Mouse (Mus musculus): Measurements from ENCODE around the gene Axl. TPM values are rescaled to one million over a fixed set of nuclear protein-coding genes. Genes with fewer than 3 reads are reported as not detected.
"Not testable (repeated sequence)": the region's sequence is repeated elsewhere in the genome, so short reads cannot be mapped to it uniquely, and the experiment has no call there.

Gene Axl
- total RNA-seq, 2 experiments from 2014 or later = 27.6 to 42.7 TPM

DNA sequence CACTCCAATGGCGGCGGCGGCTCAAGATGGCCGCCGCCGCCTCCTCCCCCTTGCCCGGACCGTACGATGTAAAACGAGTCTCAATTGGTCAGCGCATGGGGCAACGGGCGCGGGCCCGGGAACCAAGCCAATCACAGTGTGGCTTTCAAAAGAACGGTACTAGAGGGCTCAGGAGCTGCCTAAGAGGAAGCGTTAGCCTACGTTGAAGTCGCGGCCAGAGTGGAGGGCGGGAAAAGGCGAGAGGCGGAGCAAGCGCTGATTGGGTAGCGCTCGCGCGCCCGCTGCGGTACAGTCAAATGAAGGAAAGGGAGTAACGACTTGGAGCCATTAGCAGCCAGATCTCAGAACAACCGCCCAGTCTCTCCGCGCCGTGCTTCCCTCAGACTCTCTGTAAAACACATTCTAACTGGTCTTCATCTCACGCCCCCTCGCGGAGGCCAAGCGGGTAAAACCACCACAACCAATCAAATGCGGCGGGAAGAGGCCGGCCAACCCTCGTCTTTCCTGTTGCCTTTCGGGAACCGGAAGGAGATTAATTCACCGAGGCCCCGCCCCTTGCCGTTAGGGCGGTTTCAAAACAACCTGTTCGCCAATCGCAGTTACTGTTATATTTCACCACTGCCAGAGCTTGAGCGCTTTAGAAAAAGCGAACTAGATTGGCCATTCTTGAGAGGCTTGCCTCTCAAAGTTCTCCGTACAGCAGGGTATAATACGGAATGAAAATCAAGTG, 33.6 kb downstream of the Axl start, which contains the start of gene Hnrnpul1:
Gene Hnrnpul1 (minus strand): TSS at position 20 of the 730 bp plus-strand sequence.
- DNase-seq (ENCODE audit: low spot score) = peak; percentile 99

DNA sequence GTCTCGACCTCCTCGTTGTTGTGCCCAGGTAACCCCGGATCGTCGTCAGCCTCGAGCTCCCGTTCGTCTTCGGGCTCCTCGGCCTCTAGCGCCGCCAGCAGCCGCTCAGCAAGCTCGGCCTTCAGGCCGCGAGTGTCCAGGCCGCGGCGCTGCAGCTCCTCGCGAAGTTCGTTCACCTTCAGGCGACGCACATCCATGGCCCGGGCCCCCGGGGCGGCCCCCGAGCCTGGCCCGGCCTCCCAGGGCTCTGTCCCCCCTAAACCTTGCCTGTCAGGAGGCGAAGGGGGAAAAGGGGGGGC, 34.1 kb downstream of the Axl start:
- no peak for DNase-seq (ENCODE audit: low spot score)

DNA sequence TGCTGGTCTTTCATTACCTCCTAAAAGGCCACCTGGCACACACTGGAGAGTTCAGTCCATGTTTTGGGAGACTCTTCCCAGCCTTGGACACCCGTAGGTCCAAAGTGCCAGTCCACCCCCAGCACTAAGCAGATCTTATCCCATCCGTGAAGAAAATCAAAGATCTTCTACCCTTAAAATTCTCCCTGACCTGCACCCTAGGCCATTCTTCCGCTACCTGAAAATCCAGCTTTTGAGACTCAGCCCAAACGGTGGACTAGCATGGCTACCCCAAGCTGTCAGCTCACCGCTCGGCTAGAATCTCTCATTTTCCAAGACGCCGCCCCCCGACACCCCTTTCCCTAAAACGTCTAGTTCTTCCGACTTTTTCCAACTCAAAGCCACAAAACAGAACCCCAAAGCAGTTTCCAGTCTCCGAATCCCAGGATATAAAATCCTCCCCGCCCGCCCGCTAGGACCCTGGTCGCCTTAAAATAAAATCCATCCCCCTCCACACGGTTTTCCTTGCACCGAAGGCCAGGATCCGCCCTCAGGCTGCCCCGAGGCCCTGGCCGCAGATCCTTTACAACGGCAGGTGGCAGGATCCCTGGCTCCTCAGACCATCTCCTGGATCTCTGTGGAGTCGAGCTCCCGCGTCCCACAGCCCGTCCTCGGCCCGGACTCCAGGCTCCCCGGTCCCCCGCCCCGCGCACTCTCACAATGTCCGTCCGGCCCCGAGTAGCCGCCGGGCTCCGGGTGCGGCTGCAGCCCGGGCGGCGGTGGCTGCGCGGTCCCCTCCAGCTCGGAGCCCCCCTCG, 34.7 kb downstream of the Axl start:
- no peak for DNase-seq (ENCODE audit: low spot score)

DNA sequence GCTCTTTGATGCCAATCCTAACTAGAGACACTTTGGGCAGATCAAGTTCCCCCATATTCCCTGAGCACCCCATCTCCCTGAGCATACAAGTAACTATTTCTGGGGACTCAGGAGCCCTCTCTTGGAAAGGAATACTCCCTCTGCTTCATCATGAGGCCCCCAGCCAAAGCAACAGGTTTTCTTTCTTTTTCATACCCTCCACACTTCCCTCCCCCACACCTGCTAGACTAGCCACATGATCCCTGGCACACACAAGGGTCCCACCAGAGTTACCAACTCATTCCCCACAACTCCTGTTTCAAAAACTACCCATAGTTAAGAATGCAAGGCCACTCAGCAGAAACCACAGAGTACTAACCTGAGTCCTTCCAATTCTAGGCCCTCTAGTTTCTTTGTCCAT, 35.4 kb downstream of the Axl start:
- DNase-seq (ENCODE audit: low spot score) = no peak

DNA sequence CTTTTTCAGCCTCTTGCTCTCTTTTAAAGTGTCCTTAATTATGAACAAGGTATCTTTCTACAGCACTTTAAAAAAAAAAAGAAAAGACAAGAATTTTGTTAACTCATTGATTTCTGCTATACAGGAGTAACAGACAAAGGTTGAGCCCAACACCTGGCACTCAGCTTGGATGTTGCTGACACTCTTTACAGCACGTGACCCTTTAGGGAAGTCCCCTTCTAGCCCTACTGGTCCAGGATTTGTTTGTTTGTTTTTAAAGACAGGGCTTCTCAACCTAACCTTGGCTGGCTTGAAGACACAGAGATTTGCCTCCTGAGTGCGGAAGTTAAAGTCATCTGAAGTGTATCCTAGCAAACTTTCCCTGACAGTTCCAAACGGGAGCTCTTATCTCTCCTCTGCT, 41.7 kb downstream of the Axl start:
- DNase-seq (ENCODE audit: low spot score) = no peak

DNA sequence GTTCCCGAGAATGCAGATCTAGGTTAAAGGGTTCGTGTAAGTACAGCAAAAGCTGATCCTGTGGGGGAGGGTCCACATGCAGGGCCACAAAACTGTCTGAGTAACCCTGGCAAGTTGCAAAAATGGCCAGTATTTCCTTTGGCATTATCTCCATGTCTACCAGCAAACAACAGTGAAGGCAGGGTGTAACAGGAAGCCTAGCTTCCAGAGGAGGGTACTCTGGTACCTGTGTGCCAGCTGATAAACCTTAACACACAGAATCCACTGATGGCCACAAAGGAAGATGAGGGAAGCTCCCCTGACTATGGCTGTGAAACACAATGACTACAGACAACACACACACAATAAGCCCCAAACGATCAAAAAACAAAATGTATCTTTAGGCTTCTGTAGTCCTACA, 50.2 kb downstream of the Axl start:
- DNase-seq (ENCODE audit: low spot score) = no peak

DNA sequence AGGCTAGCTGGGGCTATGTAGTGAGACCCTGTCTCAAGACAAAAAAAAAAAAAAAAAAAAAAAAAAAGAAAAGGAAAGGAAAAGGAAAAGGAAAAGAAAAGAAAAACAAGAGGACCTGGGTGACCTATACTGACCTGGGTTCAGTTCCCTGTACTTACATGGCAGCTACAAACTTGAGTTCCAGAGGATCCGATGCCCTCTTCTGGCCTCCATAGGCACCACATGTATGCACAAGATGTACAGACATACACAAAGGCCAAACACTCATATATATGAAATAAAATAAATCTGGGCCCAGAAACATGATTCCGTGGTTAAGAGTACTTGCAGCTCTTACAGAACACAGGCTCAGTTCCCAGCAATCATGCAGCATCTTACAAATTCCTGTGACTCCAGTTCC, 51.6 kb downstream of the Axl start:
- no peak for DNase-seq (ENCODE audit: low spot score)

DNA sequence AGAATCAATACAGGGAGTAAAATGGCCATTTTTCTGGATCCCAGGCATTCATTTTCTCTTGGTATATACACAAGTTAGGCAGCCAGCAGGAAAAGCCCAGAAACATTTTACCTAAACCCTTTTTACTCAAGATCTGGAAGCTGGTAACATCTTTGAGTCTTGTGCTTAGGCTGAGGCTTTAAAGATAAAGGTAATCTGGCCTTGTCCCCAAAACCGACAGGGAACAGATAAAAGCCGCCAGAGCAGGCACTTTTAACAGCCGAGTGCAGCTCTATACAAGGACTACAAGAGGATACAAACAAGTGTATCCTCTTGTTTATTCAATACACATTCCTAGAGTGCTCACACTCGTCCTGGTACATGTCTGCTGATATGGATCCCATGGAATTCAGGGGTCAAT, 53.5 kb downstream of the Axl start:
- no peak for DNase-seq (ENCODE audit: low spot score)

DNA sequence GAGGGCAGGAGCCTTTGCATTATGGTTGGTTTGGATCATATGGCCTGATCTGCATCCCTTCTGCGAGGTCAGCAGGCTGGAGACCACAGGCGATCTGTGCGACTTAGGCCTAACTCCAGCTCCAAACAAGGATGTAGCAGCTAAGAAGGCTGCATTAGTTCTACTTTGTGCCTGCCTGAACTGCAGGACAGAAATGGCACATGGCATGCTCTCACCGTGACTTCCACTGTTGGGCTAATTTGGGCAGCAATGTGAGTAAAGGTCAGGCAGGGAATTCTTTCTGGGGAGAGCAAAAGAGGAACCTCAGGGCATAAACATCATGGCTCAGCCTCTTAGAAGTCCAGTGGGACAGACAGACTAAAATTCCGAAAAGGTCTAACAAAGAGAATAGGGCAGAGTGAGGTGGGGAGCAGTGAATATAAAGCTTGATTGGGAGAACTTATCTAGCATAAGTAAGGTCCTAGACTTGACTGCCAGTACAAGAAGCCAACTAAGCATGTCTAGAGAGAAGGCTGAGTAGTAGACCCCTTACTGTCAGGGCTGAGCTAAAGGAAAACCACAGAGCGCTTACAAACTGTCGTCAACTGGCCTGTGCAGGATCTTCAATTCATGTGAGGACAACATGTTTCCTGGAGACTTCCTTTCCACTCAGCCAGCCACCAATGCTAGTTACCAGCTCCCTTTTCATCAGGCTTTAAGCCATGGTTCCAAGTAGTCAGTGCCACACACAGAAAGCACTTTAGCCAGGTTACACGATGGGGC, 57.0 kb downstream of the Axl start:
- DNase-seq (ENCODE audit: low spot score) = no peak

DNA sequence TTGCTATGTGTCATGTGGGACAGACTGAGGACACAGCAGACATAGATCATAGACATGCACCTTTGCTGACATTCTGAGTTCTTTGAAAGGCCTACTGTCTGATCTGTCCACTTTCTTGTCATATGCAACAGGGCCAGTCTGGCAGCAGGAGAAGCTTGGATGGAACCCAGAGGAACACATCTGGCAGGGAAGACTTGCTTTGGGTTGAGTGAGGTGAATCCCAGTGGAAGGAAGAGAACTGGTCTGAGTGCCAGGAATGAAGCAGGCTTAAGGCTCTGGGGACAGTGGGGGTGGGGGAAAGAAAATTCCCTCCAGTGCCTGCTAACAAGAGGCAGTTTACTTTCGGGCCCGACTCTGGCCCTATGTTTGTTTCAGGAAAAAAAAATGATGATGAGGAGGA, 58.6 kb downstream of the Axl start:
- DNase-seq (ENCODE audit: low spot score) = peak; percentile 78

DNA sequence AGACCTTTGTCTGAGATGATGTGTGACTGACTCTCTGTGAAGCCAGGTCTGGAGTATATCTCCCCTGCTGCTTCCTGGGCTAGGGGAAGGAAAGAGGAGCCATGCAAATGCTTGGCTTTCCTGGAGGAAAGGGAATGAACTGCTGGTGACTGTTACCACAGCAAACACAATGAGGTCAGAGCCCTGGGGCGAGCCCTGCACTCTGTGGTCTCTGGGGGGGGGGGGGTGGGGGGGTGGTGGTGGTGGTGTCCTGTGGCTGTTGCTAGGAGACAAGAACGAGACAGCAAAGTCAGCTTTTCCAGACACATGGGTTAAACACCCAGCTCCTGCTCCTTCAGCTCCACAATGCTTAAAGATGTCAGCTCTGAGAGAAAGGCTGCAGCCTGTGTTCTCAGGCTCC, 59.1 kb downstream of the Axl start:
- no peak for DNase-seq (ENCODE audit: low spot score)

DNA sequence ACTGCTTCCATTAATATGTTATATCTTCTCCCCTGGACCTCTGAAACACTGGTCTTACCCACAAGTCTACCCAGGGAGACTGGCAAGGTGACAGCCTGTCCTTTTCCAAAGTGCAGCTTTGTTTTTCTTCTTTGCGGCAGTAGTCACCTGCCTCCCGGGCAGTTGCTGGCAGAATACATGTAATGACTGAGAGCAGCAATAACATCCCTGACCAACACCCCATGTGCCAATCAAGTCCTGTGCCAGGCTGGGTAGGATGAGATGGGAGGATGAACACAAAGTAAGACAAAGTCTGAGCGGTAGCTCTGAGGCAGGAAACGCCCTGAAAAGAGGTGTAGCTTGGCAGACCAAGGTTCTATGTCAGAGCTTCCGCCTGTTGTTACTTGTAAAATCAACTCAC, 60.7 kb downstream of the Axl start:
- DNase-seq (ENCODE audit: low spot score) = no peak

DNA sequence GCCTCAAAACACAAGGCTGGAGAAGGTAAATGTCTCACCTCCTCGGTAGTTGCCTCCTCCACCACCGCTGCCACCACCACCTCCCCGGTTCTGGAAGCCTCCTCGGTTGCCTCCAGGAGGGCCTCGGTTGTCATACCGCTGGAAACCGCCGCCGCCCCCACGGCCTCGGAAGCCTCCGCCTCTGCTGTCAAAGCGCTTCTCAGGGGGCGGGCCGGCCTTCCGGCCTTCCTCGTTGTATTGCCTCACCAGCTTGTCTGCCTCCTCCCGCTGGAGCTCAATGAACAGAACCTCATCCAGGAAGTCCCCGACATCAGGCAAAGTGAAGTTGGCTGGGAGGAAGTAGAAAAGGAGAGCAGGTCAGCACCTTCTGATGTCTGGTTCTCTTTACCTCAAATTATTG, 62.6 kb downstream of the Axl start:
- DNase-seq (ENCODE audit: low spot score) = no peak

DNA sequence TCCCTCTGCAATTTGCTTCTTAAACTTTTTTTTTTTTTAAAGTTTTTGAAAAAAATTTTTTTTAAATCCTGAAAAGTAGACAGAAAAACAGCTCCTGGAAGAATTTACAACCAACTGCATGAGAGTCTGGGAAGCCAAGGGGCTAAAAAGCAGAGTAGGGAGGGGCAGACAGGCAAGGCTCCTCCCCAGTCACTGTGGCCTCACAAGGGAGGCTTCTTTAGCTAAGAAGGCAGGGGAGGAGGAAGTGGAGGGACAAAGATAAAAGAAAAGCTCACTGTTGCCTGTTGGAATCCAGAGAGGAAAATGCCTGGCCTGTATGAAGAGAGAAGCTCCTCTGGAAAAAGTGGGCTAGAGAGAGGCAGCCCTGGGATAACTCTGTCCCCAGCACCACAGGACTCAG, 66.7 kb downstream of the Axl start:
- not testable (repeated sequence) for DNase-seq (ENCODE audit: low spot score)

DNA sequence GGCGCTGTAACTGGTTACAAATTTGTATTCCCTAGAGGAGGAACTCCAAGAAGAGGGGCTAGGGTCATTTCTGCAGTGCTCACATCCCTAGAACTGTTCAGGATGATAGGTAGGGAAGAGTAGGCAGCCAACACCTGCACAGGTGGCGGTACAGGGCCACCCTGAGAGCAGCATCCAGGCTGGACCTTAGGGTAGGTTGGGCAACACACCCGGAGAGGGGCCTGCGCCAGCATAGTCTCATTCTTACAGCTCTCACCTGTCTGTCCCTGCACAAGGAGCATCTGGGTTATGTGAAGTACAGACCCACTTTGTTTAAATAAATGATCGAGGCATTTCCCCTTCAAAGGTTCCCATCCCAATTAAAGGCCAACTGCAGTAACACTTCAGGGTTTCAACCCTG, 67.7 kb downstream of the Axl start:
- no peak for DNase-seq (ENCODE audit: low spot score)

DNA sequence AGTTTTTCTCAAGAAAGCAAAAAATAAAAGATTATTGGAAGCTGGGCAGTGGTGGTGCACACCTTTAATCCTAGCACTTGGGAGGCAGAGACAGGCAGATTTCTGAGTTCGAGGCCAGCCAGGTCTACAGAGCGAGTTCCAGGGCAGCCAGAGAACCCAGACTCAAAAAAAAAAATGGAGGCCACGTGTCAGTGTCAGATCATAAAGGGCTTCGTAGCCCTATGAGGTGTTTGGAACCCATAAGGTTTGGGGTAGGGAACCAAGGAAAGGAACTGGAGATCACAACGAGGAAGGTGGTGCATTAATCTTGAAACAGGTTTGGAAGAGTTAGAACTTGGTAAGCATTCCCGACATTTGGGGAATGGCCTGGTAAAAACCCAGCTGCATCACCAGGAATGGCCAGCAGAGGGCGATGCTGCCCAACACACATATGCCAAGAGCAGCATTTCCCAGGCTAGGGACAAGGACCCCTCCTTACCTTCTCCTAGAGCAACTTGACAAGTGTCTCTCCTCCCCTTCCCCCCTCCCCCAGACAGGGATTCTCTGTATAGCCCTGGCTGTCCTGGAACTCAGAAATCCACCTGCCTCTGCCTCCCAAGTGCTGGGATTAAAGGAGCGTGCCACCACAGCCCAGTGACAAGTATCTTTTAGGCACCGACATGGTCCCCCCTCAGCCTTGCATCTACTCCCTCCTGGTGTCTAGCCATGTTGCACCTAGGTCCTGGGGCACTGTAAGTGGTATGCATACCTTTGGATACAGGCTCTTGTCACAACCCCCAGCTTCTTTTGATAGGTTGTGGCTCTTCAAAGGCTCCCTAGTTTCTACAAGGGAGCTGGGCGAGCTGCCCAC, 68.5 kb downstream of the Axl start:
- peak; percentile 77 for DNase-seq (ENCODE audit: low spot score)

DNA sequence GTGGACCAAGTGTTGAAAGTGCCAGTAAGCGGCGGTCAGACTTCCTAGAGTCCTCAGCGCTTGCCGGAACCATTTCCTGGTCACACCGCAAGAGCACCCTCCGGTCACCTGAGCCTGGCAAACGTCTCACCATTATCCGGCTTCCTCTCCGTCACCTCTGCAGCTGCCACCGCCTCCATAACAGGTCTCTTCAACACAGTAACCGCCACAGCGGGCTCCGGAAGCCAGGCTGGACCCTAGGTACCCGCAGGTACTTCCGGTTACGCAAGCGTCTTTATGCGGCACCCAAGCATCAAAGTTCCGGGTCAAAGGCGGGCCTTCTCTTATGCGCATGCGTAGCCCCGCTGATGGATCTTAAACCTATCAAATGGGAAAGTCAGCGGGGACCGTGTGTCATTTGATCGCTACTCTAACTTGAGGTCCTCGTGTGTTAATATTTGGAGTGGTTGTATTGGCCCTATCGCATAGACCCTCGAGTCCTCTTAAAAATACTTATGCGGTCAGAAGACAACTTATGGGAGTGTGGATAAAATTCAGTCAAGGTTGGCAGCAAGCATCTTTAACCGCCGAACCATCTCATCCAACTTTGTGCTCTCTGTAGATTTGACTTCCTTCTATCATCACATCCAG, 69.6 kb downstream of the Axl start, which contains the start of gene Ccdc97:
Gene Ccdc97 (minus strand): TSS at position 301 of the 630 bp plus-strand sequence.
- DNase-seq (ENCODE audit: low spot score) = peak; percentile 95

DNA sequence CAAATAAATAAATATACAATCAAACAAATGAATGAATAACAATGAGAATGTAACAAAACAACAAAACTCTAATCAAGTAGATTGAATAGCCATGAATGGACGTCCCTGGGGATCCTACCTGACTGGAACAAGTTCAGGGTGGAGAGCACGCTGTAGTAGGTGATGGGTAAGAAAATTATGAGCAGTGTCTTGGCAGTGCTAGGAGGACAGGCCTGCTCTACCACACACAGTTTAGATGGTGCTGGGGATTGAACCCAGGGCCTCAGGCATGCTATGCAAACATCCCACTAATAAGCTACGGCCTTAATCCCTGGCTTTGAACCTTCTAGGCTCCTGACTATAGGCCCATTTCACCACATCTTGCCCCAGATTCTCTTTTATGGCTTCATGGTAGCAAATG, 71.0 kb downstream of the Axl start:
- no peak for DNase-seq (ENCODE audit: low spot score)

DNA sequence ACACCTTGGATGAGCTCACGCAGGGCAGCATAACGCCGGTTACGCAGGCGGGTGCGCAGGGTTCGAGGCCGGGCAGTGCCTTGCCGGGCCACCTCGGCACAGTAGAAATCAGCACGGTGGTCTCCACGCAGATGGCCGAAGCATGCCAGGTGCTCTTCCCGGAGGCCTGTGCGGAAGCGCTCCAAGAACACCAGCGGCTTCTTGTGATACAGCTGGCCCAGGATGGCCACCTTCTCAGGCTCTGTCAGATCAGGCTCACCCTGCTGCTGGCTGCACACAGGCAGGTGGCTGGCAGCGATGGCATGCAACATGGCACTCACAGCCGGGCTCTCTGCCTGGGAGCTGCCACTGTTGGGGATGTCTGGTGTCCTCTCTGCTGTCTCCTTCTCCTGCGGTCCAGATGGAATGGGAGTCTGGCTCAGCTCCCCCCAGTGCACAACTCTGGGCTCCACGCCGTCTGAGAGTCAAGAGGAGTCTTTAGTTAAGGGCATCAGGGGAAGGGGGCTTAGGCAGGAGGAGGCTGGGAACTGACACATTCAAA, 72.7 kb downstream of the Axl start:
- no peak for DNase-seq (ENCODE audit: low spot score)

DNA sequence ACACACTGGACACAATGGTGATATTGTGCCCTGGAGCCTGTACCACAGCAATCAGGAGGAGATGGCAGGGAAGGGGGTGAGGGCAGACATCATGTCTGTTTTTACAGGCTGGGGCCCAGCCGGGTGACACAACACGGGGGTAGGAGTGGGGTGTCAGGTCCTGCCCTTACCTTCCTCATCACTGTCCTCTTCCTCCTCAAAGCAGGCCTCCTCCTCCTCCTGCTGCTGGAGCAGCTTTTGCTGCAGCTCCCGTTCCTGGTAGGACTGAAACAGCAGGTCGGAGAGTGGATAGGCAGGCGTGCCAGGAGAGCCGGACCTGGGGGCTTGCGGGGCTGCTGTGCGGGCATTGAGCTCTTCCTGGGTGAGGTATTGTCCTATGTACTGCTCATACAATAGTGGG, 73.9 kb downstream of the Axl start:
- DNase-seq (ENCODE audit: low spot score) = no peak

DNA sequence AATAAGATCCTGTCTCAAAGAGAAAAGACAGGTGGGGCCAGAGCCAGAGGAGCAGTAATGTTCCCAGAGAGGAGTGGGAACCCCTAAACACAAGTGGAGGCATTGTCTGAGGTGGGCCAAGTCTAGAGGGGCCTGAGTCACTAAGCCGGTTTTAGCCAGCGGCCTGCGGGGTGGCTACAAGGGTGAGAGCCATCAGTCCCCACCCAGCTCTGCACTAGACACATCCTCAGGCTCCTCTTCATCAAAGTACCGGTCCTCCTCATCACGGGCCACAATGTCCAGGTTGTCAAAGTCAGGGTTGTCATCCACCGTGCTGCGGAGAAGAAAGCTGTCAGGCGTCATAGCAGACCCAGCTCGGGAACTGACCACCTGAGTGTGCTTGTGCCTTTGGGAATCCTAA, 75.7 kb downstream of the Axl start:
- DNase-seq (ENCODE audit: low spot score) = no peak
